8 mouse cellular contexts compared by ENCODE assay signal in genomic region chr8:75108527-75109235, GRCm38 (mm10). TPM values are rescaled to one million over a fixed set of nuclear protein-coding genes. Genes with fewer than 3 reads are reported as not detected.
DNase-seq lines count a peak whose midpoint lies in the region; ATAC-seq lines count a peak whose summit lies in the region.

No protein-coding gene starts in this region.

- WGBS in hindbrain, embryonic 16.5 days = under 1% methylated on average over 9 of the region's 9 CpGs
- WGBS in macrophage (ENCODE audit: missing documents) = 0% methylated on average over 9 of the region's 9 CpGs

- H3K36me3 ChIP-seq in hindbrain, embryonic 16.5 days (ENCODE audit: control insufficient read depth, insufficient read depth, low read length) = peaks cover 4% of the 10 kb centered on the region; the same call in 1 of the 2 replicates
- H3K36me3 ChIP-seq in macrophage (ENCODE audit: inconsistent target) = no peaks in the 10 kb centered on the region

- peaks cover 12% of the 10 kb centered on the region for H3K4me1 ChIP-seq in hindbrain, embryonic 16.5 days (ENCODE audit: control insufficient read depth, insufficient read depth, low read depth, low read length)

- H3K4me2 ChIP-seq in hindbrain, embryonic 16.5 days (ENCODE audit: low read length) = peak overlapping the region; percentile 73

- peak overlapping the region; percentile 70 for H3K9ac ChIP-seq in hindbrain, embryonic 16.5 days (ENCODE audit: low read depth, low read length)

- DNase-seq in ZHBTc4 (ENCODE audit: low read depth, low spot score) = peak; percentile 91
- peak; percentile 52 to 82 for DNase-seq in cerebellum, postnatal 4 days (ENCODE audit: low spot score in 2 of 2)
- peak; percentile 80 for DNase-seq in gastrocnemius, adult 18-20 months (ENCODE audit: low spot score)
- DNase-seq in left cerebral cortex, adult 18-20 months (ENCODE audit: low spot score in 2 of 2) = peak; percentile 82
- peak; percentile 67 for DNase-seq in retina, postnatal 7 days (ENCODE audit: low read depth, low spot score)
- peak; percentile 53 to 64 for DNase-seq in urinary bladder, adult 18-20 months (ENCODE audit: low spot score in 2 of 2)

- ATAC-seq in hindbrain, embryonic 16.5 days = peak; percentile 77

- no peaks in the 10 kb centered on the region for H3K9me3 ChIP-seq in hindbrain, embryonic 16.5 days (ENCODE audit: control insufficient read depth, low read length)

- H3K27me3 ChIP-seq in hindbrain, embryonic 16.5 days (replicated peaks; ENCODE audit: control insufficient read depth, insufficient read depth, low read length) = no peaks in the 10 kb centered on the region

- H3K79me2 ChIP-seq in macrophage (ENCODE audit: inconsistent target) = peaks cover 31% of the 10 kb centered on the region

- H3K27ac ChIP-seq in hindbrain, embryonic 16.5 days (ENCODE audit: low read depth, low read length) = peak overlapping the region; percentile 81
- peak overlapping the region; percentile 71 for H3K27ac ChIP-seq in macrophage

- peak overlapping the region; percentile 77 for H3K4me3 ChIP-seq in hindbrain, embryonic 16.5 days (ENCODE audit: low read length)
- peak overlapping the region; percentile 86 for H3K4me3 ChIP-seq in macrophage (ENCODE audit: inconsistent target)

RNA-seq across cellular contexts. Expression of gene Mcm5, which starts 0.7 kb away (rescaled TPM):
- under 1 TPM; 0.66 to 0.87 TPM for total RNA-seq in gastrocnemius, adult 18-20 months (2021)
- 32.8 and 40.2 TPM in 2 replicates for polyA plus RNA-seq in hindbrain, embryonic 16.5 days (2015; fragmentation: Nextera tagmentation; extraction: Ambion mirVana)
- 1 to 10 TPM; 8.3 to 8.5 TPM for total RNA-seq in left cerebral cortex, adult 18-20 months (2021)
- 10 to 100 TPM in 14 of 26 experiments, 1 to 10 TPM in 12; 1.2 to 28.6 (median 10.2) TPM for total RNA-seq in macrophage (2018; cell fraction: chromatin; rRNA removed)
- total RNA-seq in macrophage (2018; cell fraction: cytosol; rRNA removed) = 10 to 100 TPM in 13 of 26 experiments, 1 to 10 TPM in 13; 5.5 to 19.6 (median 10.1) TPM
- 10 to 100 TPM in 10 of 26 experiments, 1 to 10 TPM in 16; 2.0 to 96.2 (median 8.9) TPM for total RNA-seq in macrophage (2018; cell fraction: nucleus; rRNA removed)
- polyA plus RNA-seq in macrophage (2018) = 3.7 to 96.0 TPM (median 25.7 TPM) in 3 replicates

RNA-seq across cellular contexts. Expression of gene Hmox1, which starts 15.3 kb away (rescaled TPM):
- total RNA-seq in gastrocnemius, adult 18-20 months (2021) = 1 to 10 TPM; 5.0 to 5.3 TPM
- 15.8 and 17.3 TPM in 2 replicates for polyA plus RNA-seq in hindbrain, embryonic 16.5 days (2015; fragmentation: Nextera tagmentation; extraction: Ambion mirVana)
- 1 to 10 TPM; 4.3 to 5.1 TPM for total RNA-seq in left cerebral cortex, adult 18-20 months (2021)
- total RNA-seq in macrophage (2018; cell fraction: chromatin; rRNA removed) = 100 to 1,000 TPM in 1 of 26 experiments, 10 to 100 TPM in 23, 1 to 10 TPM in 2; 7.0 to 111 (median 46.5) TPM
- total RNA-seq in macrophage (2018; cell fraction: cytosol; rRNA removed) = 100 to 1,000 TPM; 239 to 513 (median 404) TPM
- total RNA-seq in macrophage (2018; cell fraction: nucleus; rRNA removed) = 100 to 1,000 TPM in 19 of 26 experiments, 10 to 100 TPM in 7; 26.8 to 387 (median 119) TPM
- polyA plus RNA-seq in macrophage (2018) = 364 to 915 TPM (median 701 TPM) in 3 replicates

Comparison
In these comparisons a context has a peak if more than half of its experiments do, and no peak if none do; other contexts are left out.
1. Peak in every context shown above with its lines: DNase-seq, ATAC-seq, H3K4me3 ChIP-seq and H3K27ac ChIP-seq.
2. RNA of gene Mcm5, which starts 0.7 kb away (total RNA-seq): 8.3 to 8.5 TPM in left cerebral cortex, adult 18-20 months; 0.66 to 0.87 TPM in gastrocnemius, adult 18-20 months; every median in the first group is over 4 times any median in the second.